Mouse (Mus musculus) hindbrain, postnatal 0 days (tissue): ENCODE results near the gene Morc1. TPM values are rescaled to one million over a fixed set of nuclear protein-coding genes. Genes with fewer than 3 reads are reported as not detected.

ENCODE experiments used
- ATAC-seq: fragments of 200-750 bp; cut with Nextera tagmentation; 2 replicates; pipeline ENCODE4 v1.8.0; 2017; ENCODE audit warnings: mild to moderate bottlenecking, moderate TSS enrichment, moderate library complexity
- DNase-seq: peaks from one replicate; pipeline ENCODE4 v3.0.0-alpha.2; 2015; ENCODE audit warnings: low spot score
- H3K27ac ChIP-seq: fragments of 300-500 bp; sonication (generic); 2 replicates; pipeline ENCODE4 v1.5.1; 2014; ENCODE audit warnings: mild to moderate bottlenecking
- H3K27me3 ChIP-seq: fragments of 300-500 bp; sonication (generic); 2 replicates; pipeline ENCODE4 v1.6.1; 2014; ENCODE audit warnings: low read length, mixed read lengths; ENCODE audit not compliant: insufficient read depth
- H3K36me3 ChIP-seq: fragments of 300-500 bp; sonication (generic); 2 replicates; pipeline ENCODE4 v1.6.1; 2014; ENCODE audit warnings: low read length, mixed read lengths; ENCODE audit not compliant: insufficient read depth
- H3K4me1 ChIP-seq: fragments of 300-500 bp; sonication (generic); 2 replicates; pipeline ENCODE4 v1.6.1; 2014; ENCODE audit warnings: antibody characterized with exemption, low read length, mixed read lengths; ENCODE audit not compliant: insufficient read depth
- H3K4me2 ChIP-seq: fragments of 300-500 bp; sonication (generic); 2 replicates; pipeline ENCODE4 v1.6.1; 2014; ENCODE audit warnings: low read depth, mild to moderate bottlenecking, low read length, moderate library complexity, mixed read lengths
- H3K4me3 ChIP-seq: fragments of 300-500 bp; sonication (generic); 2 replicates; pipeline ENCODE4 v1.5.1; 2014; ENCODE audit warnings: low read length
- H3K9ac ChIP-seq: fragments of 300-500 bp; sonication (generic); replicated peaks from 2 replicates; pipeline ENCODE4 v1.6.1; 2014; ENCODE audit warnings: mild to moderate bottlenecking, low read length, moderate library complexity, mixed read lengths
- H3K9me3 ChIP-seq: fragments of 300-500 bp; sonication (generic); 2 replicates; pipeline ENCODE4 v1.6.1; 2016; ENCODE audit warnings: low read length, mixed read lengths
- CTCF ChIP-seq: IDR thresholded peaks from 2 replicates; pipeline ENCODE4 v1.5.1; 2016; ENCODE audit warnings: antibody characterized with exemption, control low read depth, low read depth
- WGBS: fragments of 180-500 bp; shearing (Covaris S2); extraction: QIAGEN DNeasy Blood & Tissue Kit; methylation state at CpG from one replicate; pipeline ENCODE4 v1.1.7; 2014; 5-methylcytosine and 5-hydroxymethylcytosine counted together
- polyA plus RNA-seq: library from polyadenylated mRNA; unstranded; fragments of >200 nt; fragmentation: Nextera tagmentation; extraction: Ambion mirVana; gene quantifications from 2 replicates; pipeline ENCODE4 v1.2.1, GENCODE M21; 2015
- total RNA-seq: library from RNA; depleted of rRNA; stranded (reverse); fragments of >200 nt; gene quantifications from 2 replicates; pipeline ENCODE4 v1.2.3, GENCODE M21; 2014; rRNA removed

The Morc1 gene
- total and polyA plus RNA-seq, 2 experiments from 2014 or later, result 0.11 to 0.21 TPM

GRCm38 (mm10) chr16:48646246-48646645, 215.2 kb downstream of the Morc1 start:
- no peaks in the 10 kb centered on the region for H3K27me3 ChIP-seq

GRCm38 (mm10) chr16:48671696-48672095, 240.7 kb downstream of the Morc1 start:
- H3K27ac ChIP-seq, result no peak overlapping the region
- H3K4me2 ChIP-seq, result no peak overlapping the region
- no peaks in the 10 kb centered on the region for H3K4me1 ChIP-seq
- no peak overlapping the region for H3K4me3 ChIP-seq
- H3K9ac ChIP-seq, result no peak overlapping the region
- H3K27me3 ChIP-seq, result no peaks in the 10 kb centered on the region
- DNase-seq (no peak), ATAC-seq (no peak)
- 59% methylated on average over 5 of the region's 5 CpGs for WGBS
- no peaks in the 10 kb centered on the region for H3K9me3 ChIP-seq
- H3K36me3 ChIP-seq, result no peaks in the 10 kb centered on the region
- no peak for TF ChIP-seq CTCF

More at GRCm38 (mm10) chr16:48646246-48646645, 215.2 kb downstream of the Morc1 start:
- DNase-seq, result no peak
- no peaks in the 10 kb centered on the region for H3K9me3 ChIP-seq
- no peak for TF ChIP-seq CTCF
- H3K27ac ChIP-seq, result no peak overlapping the region
- H3K4me3 ChIP-seq, result no peak overlapping the region
- no peaks in the 10 kb centered on the region for H3K36me3 ChIP-seq
- H3K4me1 ChIP-seq, result no peaks in the 10 kb centered on the region
- ATAC-seq, result no peak
- no peak overlapping the region for H3K4me2 ChIP-seq
- H3K9ac ChIP-seq, result no peak overlapping the region
- 74% methylated on average over 2 of the region's 2 CpGs for WGBS

GRCm38 (mm10) chr16:48672664-48673063, 241.6 kb downstream of the Morc1 start:
- no peak for TF ChIP-seq CTCF
- WGBS, result 87% methylated on average over 3 of the region's 3 CpGs
- no peak overlapping the region for H3K4me3 ChIP-seq
- no peak overlapping the region for H3K4me2 ChIP-seq
- H3K9me3 ChIP-seq, result no peaks in the 10 kb centered on the region
- no peaks in the 10 kb centered on the region for H3K36me3 ChIP-seq
- ATAC-seq, result no peak
- no peak overlapping the region for H3K27ac ChIP-seq
- no peak overlapping the region for H3K9ac ChIP-seq
- H3K4me1 ChIP-seq, result no peaks in the 10 kb centered on the region
- no peaks in the 10 kb centered on the region for H3K27me3 ChIP-seq
- no peak for DNase-seq

- H3K9me3 ChIP-seq, result no peaks in the 10 kb centered on the region
- ATAC-seq (peak; percentile 88), DNase-seq (peak; percentile 94)
- no peak overlapping the region for H3K9ac ChIP-seq
- no peak overlapping the region for H3K27ac ChIP-seq
- WGBS, result 15% methylated on average over 10 of the region's 10 CpGs
- no peaks in the 10 kb centered on the region for H3K27me3 ChIP-seq
- no peak overlapping the region for H3K4me3 ChIP-seq
- no peaks in the 10 kb centered on the region for H3K4me1 ChIP-seq
- peak; percentile 84 for TF ChIP-seq CTCF
- no peaks in the 10 kb centered on the region for H3K36me3 ChIP-seq
- H3K4me2 ChIP-seq, result 0 out of 2 replicates have a peak overlapping the region, but pooled peaks have one; percentile 0
These were observed 244.6 kb downstream of the Morc1 start for GRCm38 (mm10) chr16:48675607-48676006.

- WGBS, result 72% methylated on average over 2 of the region's 2 CpGs
- H3K27ac ChIP-seq, result no peak overlapping the region
- H3K4me2 ChIP-seq, result no peak overlapping the region
- H3K4me3 ChIP-seq, result no peak overlapping the region
- no peaks in the 10 kb centered on the region for H3K27me3 ChIP-seq
- TF ChIP-seq CTCF, result no peak
- H3K9me3 ChIP-seq, result no peaks in the 10 kb centered on the region
- H3K36me3 ChIP-seq, result no peaks in the 10 kb centered on the region
- H3K9ac ChIP-seq, result no peak overlapping the region
- H3K4me1 ChIP-seq, result no peaks in the 10 kb centered on the region
- ATAC-seq (no peak), DNase-seq (no peak)
These were observed 245.2 kb downstream of the Morc1 start for GRCm38 (mm10) chr16:48676205-48676604.

GRCm38 (mm10) chr16:48677381-48677780, 246.3 kb downstream of the Morc1 start:
- no peaks in the 10 kb centered on the region for H3K4me1 ChIP-seq
- no peak overlapping the region for H3K9ac ChIP-seq
- H3K4me2 ChIP-seq, result no peak overlapping the region
- no peak for DNase-seq
- H3K36me3 ChIP-seq, result no peaks in the 10 kb centered on the region
- no peaks in the 10 kb centered on the region for H3K9me3 ChIP-seq
- no peak overlapping the region for H3K27ac ChIP-seq
- no peak overlapping the region for H3K4me3 ChIP-seq
- ATAC-seq, result no peak
- no peak for TF ChIP-seq CTCF
- WGBS, result 91% methylated on average over 5 of the region's 5 CpGs
- no peaks in the 10 kb centered on the region for H3K27me3 ChIP-seq

GRCm38 (mm10) chr16:48678029-48678428, 247.0 kb downstream of the Morc1 start:
- no peak overlapping the region for H3K27ac ChIP-seq
- H3K4me1 ChIP-seq, result no peaks in the 10 kb centered on the region
- 96% methylated on average over 1 of the region's 1 CpGs for WGBS
- H3K4me3 ChIP-seq, result no peak overlapping the region
- TF ChIP-seq CTCF, result no peak
- ATAC-seq (no peak), DNase-seq (no peak)
- no peaks in the 10 kb centered on the region for H3K27me3 ChIP-seq
- no peak overlapping the region for H3K4me2 ChIP-seq
- H3K9ac ChIP-seq, result no peak overlapping the region
- no peaks in the 10 kb centered on the region for H3K36me3 ChIP-seq
- H3K9me3 ChIP-seq, result no peaks in the 10 kb centered on the region

Other genes starting within 250 kb of the Morc1 start
- not detected in 2 replicates for gene Dppa4, start 147.5 kb upstream of the Morc1 start, total RNA-seq
- gene Dppa4, start 147.5 kb upstream of the Morc1 start, polyA plus RNA-seq, result not detected in 2 replicates
- gene Dppa2, start 127.3 kb upstream of the Morc1 start, total RNA-seq, result 0.26 TPM in 1 of 2 replicates, not detected in the other
- 0.11 TPM in 1 of 2 replicates, not detected in the other for gene Dppa2, start 127.3 kb upstream of the Morc1 start, polyA plus RNA-seq
- not detected in 2 replicates for gene Gm5485, start 18.8 kb upstream of the Morc1 start, total RNA-seq
- not detected in 2 replicates for gene Gm5485, start 18.8 kb upstream of the Morc1 start, polyA plus RNA-seq